Mouse (Mus musculus) kidney, adult 2 months (tissue): ENCODE data around the gene Spty2d1. TPM values are rescaled to one million over a fixed set of nuclear protein-coding genes. Genes with fewer than 3 reads are reported as not detected.
A peak's percentile ranks its signal among the peaks of the same experiment; 100 is the strongest.

Experiments
- DNase-seq: peaks from one replicate; pipeline ENCODE4 v3.0.0; 2021
- H3K27ac ChIP-seq: fragments of 200-500 bp; 2 replicates; pipeline ENCODE4 v1.5.1; 2012; ENCODE audit warnings: low read depth, low read length, control low read depth, inconsistent platforms; ENCODE audit not compliant: insufficient read depth
- H3K27me3 ChIP-seq: fragments of 200-500 bp; replicated peaks from 2 replicates; pipeline ENCODE4 v1.6.1; 2012; ENCODE audit warnings: mild to moderate bottlenecking, moderate library complexity, low read length, inconsistent platforms; ENCODE audit not compliant: control insufficient read depth, insufficient read depth
- H3K36me3 ChIP-seq: fragments of 200-500 bp; 2 replicates; pipeline ENCODE4 v1.6.1; 2012; ENCODE audit warnings: mild to moderate bottlenecking, moderate library complexity, low read length, inconsistent platforms; ENCODE audit not compliant: control insufficient read depth, insufficient read depth
- H3K4me1 ChIP-seq: fragments of 200-500 bp; 2 replicates; pipeline ENCODE4 v1.6.1; 2011; ENCODE audit warnings: low read length; ENCODE audit not compliant: control insufficient read depth, insufficient read depth
- H3K4me3 ChIP-seq: fragments of 200-500 bp; 2 replicates; pipeline ENCODE4 v1.5.1; 2011; ENCODE audit warnings: mild to moderate bottlenecking, low read depth, low read length, control low read depth; ENCODE audit not compliant: insufficient read depth
- CTCF ChIP-seq: fragments of 200-500 bp; conservative IDR thresholded peaks from 2 replicates; pipeline ENCODE4 v1.5.1; 2011; ENCODE audit warnings: low read depth, mild to moderate bottlenecking, control low read depth, low read length, moderate library complexity, mixed read lengths; ENCODE audit not compliant: insufficient read depth, insufficient read length
- POLR2A ChIP-seq: fragments of 200-500 bp; IDR thresholded peaks from one replicate; pipeline ENCODE4 v1.6.1; 2011; ENCODE audit warnings: low read depth, low read length, control low read depth
- WGBS: fragments of 180-500 bp; shearing (Covaris S2); methylation state at CpG from one replicate; pipeline ENCODE4 v1.1.7; 2018; 5-methylcytosine and 5-hydroxymethylcytosine counted together
- polyA plus RNA-seq: library from polyadenylated mRNA; depleted of rRNA; stranded (reverse); fragments of >200 nt; gene quantifications from 2 replicates; pipeline ENCODE4 v1.2.3, GENCODE M21; 2012; rRNA removed

The Spty2d1 gene
- polyA plus RNA-seq, 1 experiment, result 7.2 TPM

- no peak for TF ChIP-seq POLR2A
- TF ChIP-seq CTCF, result no peak
- no peaks in the 10 kb centered on the region for H3K27me3 ChIP-seq
- H3K4me1 ChIP-seq, result peaks cover 6% of the 10 kb centered on the region; the same call in 1 of the 2 replicates
- no peak for DNase-seq
- 87% methylated on average over 7 of the region's 7 CpGs for WGBS
- no peaks in the 10 kb centered on the region for H3K36me3 ChIP-seq
- no peak overlapping the region for H3K4me3 ChIP-seq
- H3K27ac ChIP-seq, result no peak overlapping the region
Measured at GRCm38 (mm10) chr7:46964070-46964469, 44.1 kb downstream of the Spty2d1 start.

GRCm38 (mm10) chr7:46962806-46963618 lies 45.2 kb downstream of the Spty2d1 start:
- WGBS, result under 1% methylated on average over 9 of the region's 9 CpGs
- H3K27ac ChIP-seq, result peak overlapping the region; percentile 56; the same call in 1 of the 2 replicates
- no peak overlapping the region for H3K4me3 ChIP-seq
- H3K36me3 ChIP-seq, result no peaks in the 10 kb centered on the region
- peaks cover 6% of the 10 kb centered on the region; the same call in 1 of the 2 replicates for H3K4me1 ChIP-seq
- no peaks in the 10 kb centered on the region for H3K27me3 ChIP-seq
- DNase-seq, result peak; percentile 79
- TF ChIP-seq CTCF, result peak; percentile 54
- no peak for TF ChIP-seq POLR2A

- peak; percentile 54 for DNase-seq
- Histone ChIP-seq H3K27me3 (no peaks in the 10 kb centered on the region), H3K36me3 (no peaks in the 10 kb centered on the region), H3K27ac (no peak overlapping the region), H3K4me3 (no peak overlapping the region), H3K4me1 (peaks cover 6% of the 10 kb centered on the region; the same call in 1 of the 2 replicates)
- TF ChIP-seq POLR2A, result no peak
- TF ChIP-seq CTCF, result no peak
Measured at GRCm38 (mm10) chr7:46962132-46962531, 46.1 kb downstream of the Spty2d1 start.

GRCm38 (mm10) chr7:46960991-46961390 lies 47.2 kb downstream of the Spty2d1 start:
- H3K4me3 ChIP-seq, result no peak overlapping the region
- peaks cover 6% of the 10 kb centered on the region; the same call in 1 of the 2 replicates for H3K4me1 ChIP-seq
- H3K27me3 ChIP-seq, result no peaks in the 10 kb centered on the region
- TF ChIP-seq POLR2A (no peak), CTCF (no peak)
- H3K36me3 ChIP-seq, result no peaks in the 10 kb centered on the region
- peak; percentile 25 for DNase-seq
- WGBS, result 50% methylated on average over 3 of the region's 3 CpGs
- no peak overlapping the region for H3K27ac ChIP-seq

GRCm38 (mm10) chr7:46958853-46959252 lies 49.4 kb downstream of the Spty2d1 start:
- no peak overlapping the region for H3K27ac ChIP-seq
- DNase-seq, result no peak
- peaks cover 6% of the 10 kb centered on the region; the same call in 1 of the 2 replicates for H3K4me1 ChIP-seq
- H3K4me3 ChIP-seq, result peak overlapping the region; percentile 79; the same call in 1 of the 2 replicates
- TF ChIP-seq POLR2A, result no peak
- TF ChIP-seq CTCF, result no peak
- WGBS, result 14% methylated on average over 9 of the region's 9 CpGs
- H3K27me3 ChIP-seq, result no peaks in the 10 kb centered on the region
- H3K36me3 ChIP-seq, result no peaks in the 10 kb centered on the region

- peak; percentile 98 for DNase-seq
- Histone ChIP-seq H3K36me3 (no peaks in the 10 kb centered on the region), H3K4me3 (peak within 1 kb of the TSS; percentile 79), H3K27ac (peak within 1 kb of the TSS; percentile 3; the same call in 1 of the 2 replicates), H3K4me1 (peaks cover 6% of the 10 kb centered on the region; the same call in 1 of the 2 replicates), H3K27me3 (no peaks in the 10 kb centered on the region)
- TF ChIP-seq CTCF, result no peak
- TF ChIP-seq POLR2A, result no peak
- WGBS, result under 1% methylated on average over 51 of the region's 51 CpGs
Measured at GRCm38 (mm10) chr7:46957831-46958691, 50.1 kb downstream of the Spty2d1 start, which contains the start of gene Uevld. Gene Uevld (minus strand): TSS chr7:46958527.

Other genes with a start within 250 kb of the Spty2d1 start
- 31.0 and 41.7 TPM in 2 replicates for gene Hps5, start 212.3 kb downstream of the Spty2d1 start, polyA plus RNA-seq
- 9.8 and 11.6 TPM in 2 replicates for gene Gtf2h1, start 212.3 kb downstream of the Spty2d1 start, polyA plus RNA-seq
- 665 and 667 TPM in 2 replicates for gene Ldha, start 166.9 kb downstream of the Spty2d1 start, polyA plus RNA-seq
- gene Ldhc, start 147.2 kb downstream of the Spty2d1 start, polyA plus RNA-seq, result 0.42 and 0.67 TPM in 2 replicates
- 74.8 and 80.7 TPM in 2 replicates for gene Tsg101, start 88.4 kb downstream of the Spty2d1 start, polyA plus RNA-seq
- gene Uevld, start 49.9 kb downstream of the Spty2d1 start, polyA plus RNA-seq, result 3.8 and 4.0 TPM in 2 replicates
- 0.46 TPM in 1 of 2 replicates, not detected in the other for gene Gm9999, start 24.8 kb downstream of the Spty2d1 start, polyA plus RNA-seq
- gene Tmem86a, start 42.2 kb upstream of the Spty2d1 start, polyA plus RNA-seq, result 97.0 and 104 TPM in 2 replicates
- gene Ptpn5, start 125.3 kb upstream of the Spty2d1 start, polyA plus RNA-seq, result 0.61 and 0.79 TPM in 2 replicates
- gene Mrgpra6, start 196.5 kb upstream of the Spty2d1 start, polyA plus RNA-seq, result not detected in 2 replicates
- gene Mrgpra9, start 244.4 kb upstream of the Spty2d1 start, polyA plus RNA-seq, result not detected in 2 replicates